Mouse (Mus musculus) MEL (cell line): Measurements from ENCODE around the gene Atp4b.

Source experiments
- BHLHE40 ChIP-seq: IDR thresholded peaks from 2 replicates; pipeline ENCODE4 v1.6.1; 2012; ENCODE audit warnings: low read depth, mild to moderate bottlenecking, inconsistent platforms, low read length, improper control_type of control experiment, borderline replicate concordance
- CHD2 ChIP-seq: IDR thresholded peaks from 2 replicates; pipeline ENCODE4 v1.6.1; 2011; ENCODE audit warnings: low read length, improper control_type of control experiment
- CTCF ChIP-seq, 3 experiments: IDR thresholded peaks in 2 of 3; conservative IDR thresholded peaks in 1 of 3; 2 replicates each; pipeline ENCODE4 v1.5.1; 2011 to 2012; ENCODE audit warnings: low read length in 3 of 3, low read depth in 2 of 3, mild to moderate bottlenecking in 2 of 3, improper control_type of control experiment in 1 of 3, inconsistent platforms in 1 of 3, mixed read lengths in 1 of 3, moderate library complexity in 1 of 3; ENCODE audit not compliant: control insufficient read depth in 1 of 3, insufficient read depth in 1 of 3, poor library complexity in 1 of 3, severe bottlenecking in 1 of 3
- E2F4 ChIP-seq: IDR thresholded peaks from 2 replicates; pipeline ENCODE4 v1.6.1; 2011; ENCODE audit warnings: low read depth, low read length, improper control_type of control experiment, borderline replicate concordance
- HCFC1 ChIP-seq: IDR thresholded peaks from 2 replicates; pipeline ENCODE4 v1.6.1; 2012; ENCODE audit warnings: low read depth, mild to moderate bottlenecking, inconsistent platforms, low read length, improper control_type of control experiment, moderate library complexity
- MAZ ChIP-seq: IDR thresholded peaks from 2 replicates; pipeline ENCODE4 v1.6.1; 2012; ENCODE audit warnings: low read depth, mild to moderate bottlenecking, inconsistent platforms, low read length, improper control_type of control experiment
- ZKSCAN1 ChIP-seq: IDR thresholded peaks from 2 replicates; pipeline ENCODE4 v1.6.1; 2012; ENCODE audit warnings: low read depth, mild to moderate bottlenecking, inconsistent platforms, low read length, improper control_type of control experiment, moderate library complexity
- ZNF384 ChIP-seq: IDR thresholded peaks from 2 replicates; pipeline ENCODE4 v1.6.1; 2012; ENCODE audit warnings: low read depth, mild to moderate bottlenecking, inconsistent platforms, low read length, improper control_type of control experiment

GRCm38 (mm10) chr8:13436052-13436451, 39.4 kb upstream of the Atp4b start:
- TF ChIP-seq ZNF384 (no peak), HCFC1 (no peak), ZKSCAN1 (no peak), CHD2 (no peak), MAZ (no peak), BHLHE40 (no peak), CTCF (IDR thresholded peaks at IDR 0.05 in 2 of 3, conservative IDR thresholded peaks at IDR 0.05 in 1 of 3; ENCODE audit: control insufficient read depth in 1 of 3, insufficient read depth in 1 of 3, low read depth in 2 of 3, low read length in 3 of 3, poor library complexity in 1 of 3, severe bottlenecking in 1 of 3) (no peak), E2F4 (no peak)
